Mouse (Mus musculus) forebrain, postnatal 0 days (tissue): Measurements from ENCODE around the gene Hoxb2. TPM values are rescaled to one million over a fixed set of nuclear protein-coding genes. Genes with fewer than 3 reads are reported as not detected.

Experiments
- ATAC-seq: fragments of 200-750 bp; cut with Nextera tagmentation; 2 replicates; pipeline ENCODE4 v1.8.0; 2017; ENCODE audit warnings: mild to moderate bottlenecking, moderate library complexity
- DNase-seq: peaks from one replicate; pipeline ENCODE4 v3.0.0-alpha.2; 2015
- H3K27ac ChIP-seq: fragments of 300-500 bp; sonication (generic); 2 replicates; pipeline ENCODE4 v1.5.1; 2014; ENCODE audit warnings: low read depth, mild to moderate bottlenecking, antibody characterized with exemption, low read length, moderate library complexity, mixed read lengths
- H3K27me3 ChIP-seq: fragments of 300-500 bp; sonication (generic); 2 replicates; pipeline ENCODE4 v1.6.1; 2014; ENCODE audit warnings: mild to moderate bottlenecking, low read length, mixed read lengths; ENCODE audit not compliant: insufficient read depth
- H3K36me3 ChIP-seq: fragments of 300-500 bp; sonication (generic); 2 replicates; pipeline ENCODE4 v1.6.1; 2014; ENCODE audit warnings: mild to moderate bottlenecking, moderate library complexity; ENCODE audit not compliant: insufficient read depth
- H3K4me1 ChIP-seq: fragments of 300-500 bp; sonication (generic); 2 replicates; pipeline ENCODE4 v1.6.1; 2014; ENCODE audit warnings: antibody characterized with exemption; ENCODE audit not compliant: insufficient read depth
- H3K4me2 ChIP-seq: fragments of 300-500 bp; sonication (generic); 2 replicates; pipeline ENCODE4 v1.6.1; 2014; ENCODE audit warnings: low read depth, mild to moderate bottlenecking, moderate library complexity
- H3K4me3 ChIP-seq: fragments of 300-500 bp; sonication (generic); 2 replicates; pipeline ENCODE4 v1.5.1; 2014; ENCODE audit warnings: low read depth, low read length, mixed read lengths
- H3K9ac ChIP-seq: fragments of 300-500 bp; sonication (generic); 2 replicates; pipeline ENCODE4 v1.6.1; 2014; ENCODE audit warnings: mild to moderate bottlenecking
- H3K9me3 ChIP-seq: fragments of 300-500 bp; sonication (generic); 2 replicates; pipeline ENCODE4 v1.6.1; 2016; ENCODE audit warnings: low read length
- CTCF ChIP-seq: sonication (generic); IDR thresholded peaks from 2 replicates; pipeline ENCODE4 v1.5.1; 2016; ENCODE audit warnings: antibody characterized with exemption, control low read depth, low read depth
- WGBS: fragments of 180-500 bp; shearing (Covaris S2); extraction: QIAGEN DNeasy Blood & Tissue Kit; methylation state at CpG from one replicate; pipeline ENCODE4 v1.1.7; 2014; 5-methylcytosine and 5-hydroxymethylcytosine counted together
- polyA plus RNA-seq: library from polyadenylated mRNA; unstranded; fragments of >200 nt; fragmentation: Nextera tagmentation; extraction: Ambion mirVana; gene quantifications from 2 replicates; pipeline ENCODE4 v1.2.1, GENCODE M21; 2015
- total RNA-seq: library from RNA; depleted of rRNA; stranded (reverse); fragments of >200 nt; gene quantifications from 2 replicates; pipeline ENCODE4 v1.2.3, GENCODE M21; 2014

Gene Hoxb2
- total and polyA plus RNA-seq, 2 experiments from 2014 or later: not detected

DNA sequence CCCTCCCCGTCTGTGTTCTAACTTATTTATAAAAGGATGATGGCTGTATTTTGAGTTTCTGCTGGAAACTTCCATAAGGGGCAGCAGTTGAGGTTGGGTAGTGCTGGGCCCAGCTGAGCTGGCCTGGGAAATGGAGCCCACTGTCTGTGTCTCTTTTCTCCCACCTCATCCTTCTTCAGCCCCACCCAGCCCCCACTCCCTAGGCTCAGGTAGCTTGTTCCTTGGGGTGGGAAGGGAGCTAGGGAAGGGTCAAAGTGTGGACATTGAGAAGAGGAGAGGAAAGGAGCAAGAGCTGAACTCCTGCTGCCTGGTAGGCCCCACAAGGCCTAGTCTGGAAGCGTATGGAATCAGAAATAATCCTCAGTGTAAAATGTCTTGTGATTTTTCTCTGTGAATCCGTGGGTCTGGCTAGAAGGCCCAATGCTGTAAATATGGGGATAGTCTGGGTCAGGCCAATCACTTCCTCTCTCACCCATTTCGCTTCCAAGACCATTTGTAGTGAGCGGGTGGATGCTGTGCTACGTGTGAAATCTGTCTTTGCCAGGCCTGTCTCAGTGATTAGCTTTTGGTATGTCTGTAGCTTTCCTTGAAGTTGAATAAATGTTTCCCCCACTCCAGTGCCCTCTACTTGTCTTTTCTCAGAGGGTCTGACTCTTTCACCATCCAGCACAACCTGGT, 44.7 kb upstream of the Hoxb2 start:
- no peaks in the 10 kb centered on the region for H3K9me3 ChIP-seq
- no peak overlapping the region for H3K27ac ChIP-seq
- H3K4me1 ChIP-seq: no peaks in the 10 kb centered on the region
- no peak for DNase-seq
- TF ChIP-seq CTCF: no peak
- 34% methylated on average over 6 of the region's 6 CpGs for whole genome bisulfite sequencing
- H3K4me3 ChIP-seq: no peak overlapping the region
- H3K27me3 ChIP-seq: peaks cover 100% of the 10 kb centered on the region
- no peak for ATAC-seq
- no peak overlapping the region for H3K9ac ChIP-seq
- no peak overlapping the region for H3K4me2 ChIP-seq
- no peaks in the 10 kb centered on the region for H3K36me3 ChIP-seq

DNA sequence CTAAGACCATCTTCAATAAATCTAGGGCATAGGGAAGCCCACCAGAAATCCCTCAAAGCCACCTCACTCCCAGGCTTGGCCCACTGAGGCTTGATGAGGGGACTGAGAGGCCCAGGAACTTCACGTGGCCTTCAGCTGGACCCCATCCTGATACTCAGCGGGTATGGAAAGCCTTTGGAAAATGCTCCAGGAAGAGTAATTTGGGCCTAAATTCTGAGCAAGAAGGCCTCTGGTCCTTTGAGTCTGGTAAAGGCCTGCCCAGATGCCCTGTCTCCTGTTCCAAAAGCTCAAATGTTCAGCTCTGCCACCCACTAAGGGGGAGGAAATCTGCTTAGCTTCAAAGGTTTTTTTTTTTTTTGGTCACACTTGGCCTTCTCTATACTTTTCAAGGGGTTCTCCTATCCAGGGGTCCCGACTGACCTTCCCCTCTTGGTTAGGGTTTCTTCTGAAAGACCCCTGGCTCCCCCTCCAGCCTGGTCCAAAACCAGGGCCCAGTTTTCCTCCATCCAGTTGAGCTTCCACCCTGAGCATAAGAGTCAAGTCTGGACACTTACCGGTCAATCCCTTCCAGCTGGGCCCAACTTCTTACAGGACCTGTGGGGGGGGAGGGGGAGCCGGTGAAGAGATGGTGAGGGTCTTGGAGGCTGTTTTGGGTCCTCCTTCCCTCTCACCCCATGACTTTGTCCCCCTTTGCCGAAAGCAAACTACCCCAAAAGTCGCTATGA, 44.0 kb upstream of the Hoxb2 start:
- Histone ChIP-seq H3K4me3 (no peak overlapping the region), H3K9ac (no peak overlapping the region), H3K27me3 (peaks cover 100% of the 10 kb centered on the region), H3K27ac (no peak overlapping the region), H3K9me3 (no peaks in the 10 kb centered on the region), H3K4me1 (no peaks in the 10 kb centered on the region), H3K36me3 (no peaks in the 10 kb centered on the region), H3K4me2 (no peak overlapping the region)
- WGBS: 7% methylated on average over 7 of the region's 7 CpGs
- DNase-seq: no peak
- TF ChIP-seq CTCF: no peak
- ATAC-seq: no peak

DNA sequence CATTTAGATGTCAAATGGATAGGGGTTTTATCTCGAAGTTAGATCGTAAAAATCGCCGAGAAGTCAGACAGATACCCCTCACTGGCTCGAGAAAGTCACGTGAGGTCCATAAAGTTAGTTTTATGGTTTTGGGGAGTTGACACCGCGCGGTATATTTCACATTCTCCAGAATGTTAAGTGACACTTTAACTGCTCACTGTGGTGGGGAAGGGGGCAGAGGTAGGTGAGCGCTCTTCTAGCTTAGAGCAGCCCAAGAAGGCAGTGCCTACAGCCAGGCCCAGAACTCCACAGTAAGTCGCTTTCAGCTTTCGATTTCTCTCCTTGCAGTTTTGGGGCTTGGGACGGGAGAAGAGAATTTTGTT, 43.4 kb upstream of the Hoxb2 start:
- WGBS: 6% methylated on average over 13 of the region's 13 CpGs
- no peaks in the 10 kb centered on the region for H3K4me1 ChIP-seq
- no peak for ATAC-seq
- peaks cover 100% of the 10 kb centered on the region for H3K27me3 ChIP-seq
- H3K36me3 ChIP-seq: no peaks in the 10 kb centered on the region
- no peak overlapping the region for H3K4me2 ChIP-seq
- no peak overlapping the region for H3K9ac ChIP-seq
- DNase-seq: no peak
- no peaks in the 10 kb centered on the region for H3K9me3 ChIP-seq
- H3K4me3 ChIP-seq: no peak overlapping the region
- no peak for TF ChIP-seq CTCF
- H3K27ac ChIP-seq: no peak overlapping the region

DNA sequence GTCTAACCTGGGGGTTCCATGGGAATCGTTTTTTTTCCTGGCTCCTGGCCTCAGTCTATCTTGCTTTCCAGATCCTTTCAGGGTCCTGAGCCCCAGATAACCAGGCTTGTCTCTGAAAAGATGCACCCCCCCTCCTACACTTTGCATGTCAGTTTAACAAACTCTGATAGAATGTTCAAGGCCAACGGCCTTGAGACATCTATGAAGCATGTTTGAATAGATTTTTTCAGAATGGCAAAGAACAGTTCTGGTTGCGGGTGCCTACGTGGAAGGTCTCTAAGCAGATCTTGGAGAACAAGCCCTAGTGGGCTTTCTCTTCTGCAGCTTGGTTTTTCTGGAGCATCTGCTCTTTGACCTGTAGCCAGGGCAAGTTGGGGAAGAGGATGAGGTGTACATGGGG, 41.6 kb upstream of the Hoxb2 start:
- H3K9ac ChIP-seq: no peak overlapping the region
- peaks cover 100% of the 10 kb centered on the region for H3K27me3 ChIP-seq
- no peak overlapping the region for H3K4me2 ChIP-seq
- DNase-seq (no peak), ATAC-seq (no peak)
- WGBS: 12% methylated on average over 4 of the region's 4 CpGs
- no peaks in the 10 kb centered on the region for H3K36me3 ChIP-seq
- H3K4me3 ChIP-seq: no peak overlapping the region
- H3K27ac ChIP-seq: no peak overlapping the region
- no peaks in the 10 kb centered on the region for H3K9me3 ChIP-seq
- no peak for TF ChIP-seq CTCF
- H3K4me1 ChIP-seq: no peaks in the 10 kb centered on the region

DNA sequence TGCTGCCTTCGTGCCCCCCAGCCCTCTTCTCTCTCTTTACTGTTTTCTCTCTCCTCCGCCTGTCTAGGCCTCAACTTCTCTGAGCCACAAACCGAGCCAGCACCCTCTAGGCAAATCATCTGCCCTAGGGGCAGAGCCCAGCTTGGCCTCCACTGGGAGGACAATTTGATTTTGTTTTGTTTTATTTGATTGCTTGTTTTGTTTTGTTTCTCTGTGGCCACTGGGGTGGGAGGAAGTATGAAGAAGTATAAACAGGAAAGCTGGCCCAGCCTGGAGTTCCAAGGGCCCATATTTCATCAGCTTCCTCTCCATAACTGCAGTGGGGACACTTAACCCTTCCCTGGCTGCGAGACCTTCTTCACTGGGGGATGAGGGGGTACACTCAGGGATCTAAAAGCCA, 41.0 kb upstream of the Hoxb2 start:
- DNase-seq (no peak), ATAC-seq (no peak)
- WGBS: 7% methylated on average over 4 of the region's 4 CpGs
- H3K9me3 ChIP-seq: no peaks in the 10 kb centered on the region
- H3K4me2 ChIP-seq: no peak overlapping the region
- no peaks in the 10 kb centered on the region for H3K36me3 ChIP-seq
- no peak overlapping the region for H3K4me3 ChIP-seq
- no peak overlapping the region for H3K27ac ChIP-seq
- no peaks in the 10 kb centered on the region for H3K4me1 ChIP-seq
- peaks cover 100% of the 10 kb centered on the region for H3K27me3 ChIP-seq
- TF ChIP-seq CTCF: no peak
- no peak overlapping the region for H3K9ac ChIP-seq

DNA sequence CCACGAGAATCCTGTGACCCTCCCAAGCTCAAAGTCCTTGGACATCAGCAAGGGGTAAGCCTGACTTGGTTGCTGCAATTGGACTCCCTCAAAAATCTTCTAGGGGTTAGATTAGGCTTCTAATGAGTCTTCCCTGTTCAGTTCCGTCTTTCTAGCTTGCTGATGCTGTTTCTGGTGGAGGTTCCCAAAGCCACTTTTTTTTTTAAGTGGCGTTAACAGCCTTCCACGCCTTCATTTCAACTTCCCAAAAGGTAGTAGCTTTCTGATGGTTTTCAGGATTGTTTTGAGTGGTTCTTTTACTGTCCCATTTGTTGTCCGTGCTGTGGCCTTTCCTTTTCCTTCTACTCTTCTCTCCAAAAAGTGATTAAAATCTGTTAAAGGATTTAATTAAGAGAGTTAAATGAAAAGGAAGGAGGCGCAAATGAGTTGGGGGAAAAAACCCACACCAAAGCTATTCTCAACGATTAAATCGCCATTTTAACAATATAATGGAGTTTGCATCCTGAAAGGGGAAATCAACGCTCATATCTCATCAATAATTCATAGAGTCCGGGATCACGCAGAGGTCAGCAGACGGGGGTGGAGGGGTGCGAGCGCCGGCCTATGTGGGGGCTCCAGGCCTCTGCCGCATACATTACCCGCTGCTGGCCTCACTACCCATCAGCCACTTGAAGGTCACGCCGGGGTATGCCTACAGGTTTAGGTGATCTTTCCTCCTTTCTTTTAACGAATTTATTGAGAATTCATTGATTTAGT, 40.0 kb upstream of the Hoxb2 start:
- Histone ChIP-seq H3K9me3 (no peaks in the 10 kb centered on the region), H3K36me3 (no peaks in the 10 kb centered on the region), H3K27ac (no peak overlapping the region), H3K4me2 (no peak overlapping the region), H3K4me1 (no peaks in the 10 kb centered on the region), H3K9ac (no peak overlapping the region), H3K4me3 (no peak overlapping the region), H3K27me3 (peaks cover 100% of the 10 kb centered on the region)
- ATAC-seq (no peak), DNase-seq (no peak)
- no peak for TF ChIP-seq CTCF
- WGBS: 2% methylated on average over 20 of the region's 20 CpGs

DNA sequence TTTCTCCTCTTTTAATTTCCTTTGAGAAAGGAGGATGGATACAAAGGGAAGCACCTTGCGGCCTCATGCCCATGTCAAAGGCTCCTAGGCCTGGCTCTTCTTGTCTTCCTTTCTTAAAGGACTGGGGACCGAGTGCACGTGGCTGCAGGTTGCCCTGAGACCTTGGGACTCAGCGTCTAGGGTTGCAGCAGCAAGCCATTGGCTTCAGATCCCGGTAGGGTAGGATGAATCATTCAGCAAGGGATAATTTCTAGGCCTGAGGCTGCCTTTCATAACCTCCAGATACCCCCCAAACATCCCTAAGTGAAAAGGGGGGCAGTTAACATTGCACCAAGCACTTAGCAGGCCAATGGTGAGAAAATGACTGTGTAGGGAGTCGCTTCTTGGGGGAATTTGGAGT, 39.2 kb upstream of the Hoxb2 start:
- Histone ChIP-seq H3K9me3 (no peaks in the 10 kb centered on the region), H3K4me3 (no peak overlapping the region), H3K9ac (no peak overlapping the region), H3K27ac (no peak overlapping the region), H3K36me3 (no peaks in the 10 kb centered on the region), H3K27me3 (peaks cover 100% of the 10 kb centered on the region), H3K4me2 (no peak overlapping the region), H3K4me1 (no peaks in the 10 kb centered on the region)
- WGBS: 4% methylated on average over 6 of the region's 6 CpGs
- ATAC-seq (no peak), DNase-seq (no peak)
- no peak for TF ChIP-seq CTCF
